Mouse (Mus musculus) liver, embryonic 13.5 days (tissue): Measurements from ENCODE around the gene Ggt7. TPM values are rescaled to one million over a fixed set of nuclear protein-coding genes. Genes with fewer than 3 reads are reported as not detected.
A peak's percentile ranks its signal among the peaks of the same experiment; 100 is the strongest.
"Not testable (repeated sequence)": the region's sequence is repeated elsewhere in the genome, so short reads cannot be mapped to it uniquely, and the experiment has no call there.

ENCODE experiments used
- ATAC-seq: fragments of 200-750 bp; cut with Nextera tagmentation; 2 replicates; pipeline ENCODE4 v1.8.0; 2017; ENCODE audit warnings: low read depth, mild to moderate bottlenecking, moderate number of reproducible peaks, moderate library complexity
- DNase-seq: peaks from one replicate; pipeline ENCODE4 v3.0.0; 2022
- H3K27ac ChIP-seq: fragments of 300-500 bp; sonication (generic); 2 replicates; pipeline ENCODE4 v1.5.1; 2015; ENCODE audit warnings: moderate library complexity, mild to moderate bottlenecking, inconsistent platforms
- H3K27me3 ChIP-seq: fragments of 300-500 bp; sonication (generic); 2 replicates; pipeline ENCODE4 v1.6.1; 2015; ENCODE audit warnings: mild to moderate bottlenecking, inconsistent platforms
- H3K36me3 ChIP-seq: fragments of 300-500 bp; sonication (generic); 2 replicates; pipeline ENCODE4 v1.6.1; 2015; ENCODE audit warnings: mild to moderate bottlenecking, inconsistent platforms
- H3K4me1 ChIP-seq: fragments of 300-500 bp; sonication (generic); replicated peaks from 2 replicates; pipeline ENCODE4 v1.6.1; 2015; ENCODE audit warnings: inconsistent platforms
- H3K4me2 ChIP-seq: fragments of 300-500 bp; sonication (generic); 2 replicates; pipeline ENCODE4 v1.6.1; 2015; ENCODE audit warnings: inconsistent platforms, mild to moderate bottlenecking, moderate library complexity
- H3K4me3 ChIP-seq: fragments of 300-500 bp; sonication (generic); replicated peaks from 2 replicates; pipeline ENCODE4 v1.5.1; 2015; ENCODE audit warnings: mild to moderate bottlenecking, inconsistent platforms
- H3K9ac ChIP-seq: fragments of 300-500 bp; sonication (generic); 2 replicates; pipeline ENCODE4 v1.6.1; 2015; ENCODE audit warnings: mild to moderate bottlenecking, inconsistent platforms
- H3K9me3 ChIP-seq: fragments of 300-500 bp; sonication (generic); replicated peaks from 2 replicates; pipeline ENCODE4 v1.6.1; 2016; ENCODE audit warnings: inconsistent platforms
- WGBS: fragments of 180-500 bp; shearing (Covaris S2); methylation state at CpG from one replicate; pipeline ENCODE4 v1.1.7; 2015; ENCODE audit not compliant: insufficient replicate concordance; 5-methylcytosine and 5-hydroxymethylcytosine counted together
- polyA plus RNA-seq: library from polyadenylated mRNA; unstranded; fragments of >200 nt; fragmentation: Nextera tagmentation; extraction: Ambion mirVana; gene quantifications from 2 replicates; pipeline ENCODE4 v1.2.1, GENCODE M21; 2015

Gene Ggt7
- polyA plus RNA-seq, 1 experiment from 2014 or later, result 0.31 TPM

- no peak for ATAC-seq
- Histone ChIP-seq H3K4me2 (no peak overlapping the region), H3K27me3 (peaks cover 4% of the 10 kb centered on the region), H3K36me3 (no peaks in the 10 kb centered on the region), H3K9ac (no peak overlapping the region), H3K27ac (no peak overlapping the region), H3K4me3 (no peak overlapping the region), H3K4me1 (no peaks in the 10 kb centered on the region), H3K9me3 (no peaks in the 10 kb centered on the region)
- no peak for DNase-seq
- 75% methylated on average over 9 of the region's 9 CpGs for WGBS
These were observed 12.2 kb downstream of the Ggt7 start for GRCm38 (mm10) chr2:155505811-155506210.

GRCm38 (mm10) chr2:155504440-155505355 is 13.3 kb downstream of the Ggt7 start:
- H3K36me3 ChIP-seq, result no peaks in the 10 kb centered on the region
- no peak overlapping the region for H3K9ac ChIP-seq
- DNase-seq (no peak), ATAC-seq (no peak)
- no peaks in the 10 kb centered on the region for H3K4me1 ChIP-seq
- WGBS, result 58% methylated on average over 13 of the region's 13 CpGs
- no peaks in the 10 kb centered on the region for H3K9me3 ChIP-seq
- peaks cover 4% of the 10 kb centered on the region for H3K27me3 ChIP-seq
- no peak overlapping the region for H3K4me3 ChIP-seq
- H3K27ac ChIP-seq, result no peak overlapping the region
- no peak overlapping the region for H3K4me2 ChIP-seq

GRCm38 (mm10) chr2:155502596-155502995 is 15.4 kb downstream of the Ggt7 start:
- H3K36me3 ChIP-seq, result no peaks in the 10 kb centered on the region
- no peaks in the 10 kb centered on the region for H3K4me1 ChIP-seq
- DNase-seq, result no peak
- H3K9ac ChIP-seq, result no peak overlapping the region
- WGBS, result 52% methylated on average over 7 of the region's 7 CpGs
- H3K27ac ChIP-seq, result no peak overlapping the region
- H3K4me3 ChIP-seq, result no peak overlapping the region
- H3K27me3 ChIP-seq, result peaks cover 4% of the 10 kb centered on the region
- no peaks in the 10 kb centered on the region for H3K9me3 ChIP-seq
- ATAC-seq, result no peak
- no peak overlapping the region for H3K4me2 ChIP-seq

- no peaks in the 10 kb centered on the region for H3K36me3 ChIP-seq
- H3K9me3 ChIP-seq, result no peaks in the 10 kb centered on the region
- DNase-seq (no peak), ATAC-seq (no peak)
- WGBS, result 59% methylated on average over 6 of the region's 6 CpGs
- no peaks in the 10 kb centered on the region for H3K4me1 ChIP-seq
- H3K27ac ChIP-seq, result no peak overlapping the region
- H3K4me3 ChIP-seq, result no peak overlapping the region
- no peaks in the 10 kb centered on the region for H3K27me3 ChIP-seq
- H3K9ac ChIP-seq, result no peak overlapping the region
- no peak overlapping the region for H3K4me2 ChIP-seq
These were observed 27.0 kb downstream of the Ggt7 start for GRCm38 (mm10) chr2:155490998-155491397.

- H3K9ac ChIP-seq, result no peak overlapping the region
- 0 out of 2 replicates have a peak, but pooled peaks cover 5% of the 10 kb centered on the region for H3K27me3 ChIP-seq
- 35% methylated on average over 3 of the region's 3 CpGs for WGBS
- H3K9me3 ChIP-seq, result no peaks in the 10 kb centered on the region
- no peak overlapping the region for H3K27ac ChIP-seq
- H3K4me1 ChIP-seq, result no peaks in the 10 kb centered on the region
- H3K36me3 ChIP-seq, result no peaks in the 10 kb centered on the region
- H3K4me2 ChIP-seq, result no peak overlapping the region
- ATAC-seq, result no peak
- DNase-seq, result peak; percentile 37
- H3K4me3 ChIP-seq, result no peak overlapping the region
These were observed 36.0 kb downstream of the Ggt7 start for GRCm38 (mm10) chr2:155482021-155482420.

GRCm38 (mm10) chr2:155473570-155474088 is 44.4 kb downstream of the Ggt7 start, which contains the start of gene Ncoa6:
TSS of gene Ncoa6 (minus strand) at chr2:155473894.
- H3K4me2 ChIP-seq, result peak within 1 kb of the TSS; percentile 93
- ATAC-seq (peak; percentile 85), DNase-seq (peak; percentile 45)
- no peaks in the 10 kb centered on the region for H3K9me3 ChIP-seq
- H3K4me1 ChIP-seq, result peaks cover 45% of the 10 kb centered on the region
- peaks cover 10% of the 10 kb centered on the region; the same call in 1 of the 2 replicates for H3K27me3 ChIP-seq
- peak within 1 kb of the TSS; percentile 95 for H3K4me3 ChIP-seq
- peak within 1 kb of the TSS; percentile 85 for H3K27ac ChIP-seq
- peak within 1 kb of the TSS; percentile 94 for H3K9ac ChIP-seq
- WGBS, result 1% methylated on average over 53 of the region's 72 CpGs
- H3K36me3 ChIP-seq, result no peaks in the 10 kb centered on the region

GRCm38 (mm10) chr2:155472671-155473569 is 45.1 kb downstream of the Ggt7 start:
- ATAC-seq, result peak; percentile 33
- Histone ChIP-seq H3K27me3 (peaks cover 10% of the 10 kb centered on the region; the same call in 1 of the 2 replicates), H3K4me2 (peak overlapping the region; percentile 93), H3K4me3 (peak overlapping the region; percentile 95), H3K27ac (peak overlapping the region; percentile 85), H3K4me1 (peaks cover 48% of the 10 kb centered on the region), H3K9ac (peak overlapping the region; percentile 94), H3K9me3 (no peaks in the 10 kb centered on the region), H3K36me3 (no peaks in the 10 kb centered on the region)
- peak; percentile 17 for DNase-seq
- WGBS, result under 1% methylated on average over 67 of the region's 71 CpGs

- ATAC-seq (0 out of 2 replicates have a peak, but pooled peaks have one; percentile 50), DNase-seq (no peak)
- Histone ChIP-seq H3K9me3 (no peaks in the 10 kb centered on the region), H3K27ac (no peak overlapping the region), H3K27me3 (no peaks in the 10 kb centered on the region), H3K4me2 (0 out of 2 replicates have a peak overlapping the region, but pooled peaks have one; percentile 11), H3K36me3 (peaks cover 11% of the 10 kb centered on the region), H3K4me3 (no peak overlapping the region), H3K9ac (no peak overlapping the region), H3K4me1 (peaks cover 45% of the 10 kb centered on the region)
- 6% methylated on average over 1 of the region's 1 CpGs for WGBS
These were observed 51.2 kb downstream of the Ggt7 start for GRCm38 (mm10) chr2:155466861-155467260.

- Histone ChIP-seq H3K4me2 (no peak overlapping the region), H3K4me3 (no peak overlapping the region), H3K27me3 (no peaks in the 10 kb centered on the region), H3K9me3 (no peaks in the 10 kb centered on the region), H3K4me1 (no peaks in the 10 kb centered on the region), H3K9ac (no peak overlapping the region), H3K27ac (no peak overlapping the region), H3K36me3 (peaks cover 15% of the 10 kb centered on the region)
- DNase-seq (no peak), ATAC-seq (no peak)
- WGBS, result 77% methylated on average over 7 of the region's 7 CpGs
These were observed 64.4 kb downstream of the Ggt7 start for GRCm38 (mm10) chr2:155453591-155453990.

- 72% methylated on average over 5 of the region's 5 CpGs for WGBS
- H3K4me2 ChIP-seq, result no peak overlapping the region
- no peak for ATAC-seq
- no peak overlapping the region for H3K27ac ChIP-seq
- H3K4me1 ChIP-seq, result no peaks in the 10 kb centered on the region
- H3K4me3 ChIP-seq, result no peak overlapping the region
- no peak for DNase-seq
- peaks cover 14% of the 10 kb centered on the region for H3K36me3 ChIP-seq
- H3K27me3 ChIP-seq, result no peaks in the 10 kb centered on the region
- H3K9me3 ChIP-seq, result no peaks in the 10 kb centered on the region
- H3K9ac ChIP-seq, result no peak overlapping the region
These were observed 66.8 kb downstream of the Ggt7 start for GRCm38 (mm10) chr2:155451256-155451655.

GRCm38 (mm10) chr2:155447906-155448305 is 70.1 kb downstream of the Ggt7 start:
- ATAC-seq, H3K27me3 ChIP-seq, H3K9ac ChIP-seq, DNase-seq, H3K27ac ChIP-seq, H3K9me3 ChIP-seq, H3K4me3 ChIP-seq, H3K4me1 ChIP-seq, H3K36me3 ChIP-seq, H3K4me2 ChIP-seq: not testable (repeated sequence)
- WGBS, result 76% methylated on average over 1 of the region's 1 CpGs
